Comparison of ENCODE assay signal across 2 mouse cellular contexts in the genomic region with DNA sequence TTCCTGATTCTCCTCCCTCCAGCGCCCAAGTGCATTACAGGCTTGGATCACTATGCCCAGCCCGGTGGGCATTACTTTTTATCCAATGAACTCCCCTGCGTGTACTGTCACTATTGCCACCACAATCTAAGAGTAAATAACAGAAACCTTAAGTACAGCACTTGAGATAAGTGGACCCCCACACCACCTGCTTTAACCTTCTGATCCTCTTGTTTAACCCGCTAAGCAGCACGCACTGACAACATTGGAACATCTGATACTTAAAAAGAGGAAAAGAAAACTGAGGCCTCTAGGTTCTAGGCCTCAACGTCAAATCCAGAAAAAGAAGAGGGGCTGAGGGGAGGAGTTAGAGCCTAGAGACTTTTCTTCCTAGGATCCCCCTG.
TF ChIP-seq lines count a peak whose summit lies in the region.

No protein-coding gene starts in this region.

TF ChIP-seq in C2C12, 6 proteins besides CTCF, POLR2A, EP300 and RAD21 (continued from another document):
- TF ChIP-seq MYOD1 (IDR thresholded peaks at IDR 0.05; ENCODE audit: control insufficient read depth, insufficient read length, low read depth) (no peak), CEBPB (IDR thresholded peaks at IDR 0.05; ENCODE audit: low read depth) (no peak)

TF ChIP-seq in CH12.LX, 34 proteins besides CTCF, POLR2A, EP300 and RAD21 (continued from another document):
- TF ChIP-seq USF2 (conservative IDR thresholded peaks at IDR 0.05; ENCODE audit: low read depth, low read length) (no peak), MEF2A (IDR thresholded peaks at IDR 0.05; ENCODE audit: borderline replicate concordance, low read depth, low read length) (no peak), KAT2A (IDR thresholded peaks at IDR 0.05; ENCODE audit: insufficient replicate concordance, low read length) (no peak), MYC (IDR thresholded peaks at IDR 0.05; ENCODE audit: low read depth, low read length) (no peak), CHD2 (IDR thresholded peaks at IDR 0.05; ENCODE audit: low read length) (no peak)
